Mouse (Mus musculus): ENCODE measurements around the gene Zfp217.

Gene Zfp217

DNA sequence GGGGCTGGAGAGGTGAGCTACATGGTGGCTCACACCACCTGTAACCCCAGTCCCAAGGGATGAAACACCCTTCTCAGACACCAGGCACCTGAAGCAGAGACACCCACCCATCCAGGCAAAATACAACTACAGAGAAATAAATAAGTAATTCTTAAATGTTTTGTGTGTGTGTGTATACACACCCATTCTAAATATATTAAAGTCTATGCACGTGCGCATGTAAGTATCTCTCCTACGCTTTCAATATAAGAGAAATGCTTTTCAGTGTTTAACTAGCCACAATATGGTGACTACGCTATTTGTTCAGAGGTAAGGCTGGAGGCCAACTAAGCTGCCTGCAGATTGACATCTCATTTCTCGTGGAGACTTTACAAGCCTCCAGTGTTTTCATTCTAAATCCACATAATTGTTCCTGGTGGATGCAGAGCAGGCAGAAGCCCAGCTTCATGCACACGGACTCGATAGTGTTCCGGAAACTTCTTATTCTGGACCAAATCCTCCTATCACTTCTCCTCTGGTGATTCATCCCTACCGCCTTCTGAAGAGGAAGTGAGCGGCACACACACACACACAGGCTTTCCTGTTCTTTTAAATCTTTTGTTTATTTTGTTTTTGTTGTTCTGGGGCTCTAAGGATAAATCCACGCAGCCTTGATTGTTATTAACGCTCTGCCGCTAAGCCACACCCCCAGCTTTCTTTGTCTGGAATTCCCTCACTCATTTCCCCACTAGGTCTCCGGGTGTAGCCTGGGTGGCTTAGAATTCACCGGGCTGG is 12.1 kb upstream of the Zfp217 start:
- no peak for DNase-seq (ENCODE audit: extremely low spot score, low spot score)

DNA sequence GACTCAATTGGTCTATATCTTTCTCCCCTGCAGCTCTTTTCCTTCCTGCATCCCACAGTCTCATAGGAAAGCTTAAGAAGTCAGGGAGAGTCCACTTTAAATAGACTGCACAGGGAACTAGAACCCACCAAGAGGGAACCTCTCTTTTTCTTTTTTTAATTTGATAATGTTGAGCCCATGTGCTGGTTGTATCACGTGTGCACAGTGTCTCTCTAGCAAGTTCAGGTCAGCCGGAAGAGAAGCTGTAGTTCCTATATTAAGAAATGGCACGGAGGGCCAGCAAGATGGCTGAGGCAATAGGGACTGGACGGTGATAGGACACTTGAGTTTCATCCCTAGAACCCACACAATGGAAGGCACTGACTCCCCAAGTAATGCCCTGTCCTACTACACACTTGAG is 11.1 kb upstream of the Zfp217 start:
- no peak for DNase-seq (ENCODE audit: extremely low spot score, low spot score)

DNA sequence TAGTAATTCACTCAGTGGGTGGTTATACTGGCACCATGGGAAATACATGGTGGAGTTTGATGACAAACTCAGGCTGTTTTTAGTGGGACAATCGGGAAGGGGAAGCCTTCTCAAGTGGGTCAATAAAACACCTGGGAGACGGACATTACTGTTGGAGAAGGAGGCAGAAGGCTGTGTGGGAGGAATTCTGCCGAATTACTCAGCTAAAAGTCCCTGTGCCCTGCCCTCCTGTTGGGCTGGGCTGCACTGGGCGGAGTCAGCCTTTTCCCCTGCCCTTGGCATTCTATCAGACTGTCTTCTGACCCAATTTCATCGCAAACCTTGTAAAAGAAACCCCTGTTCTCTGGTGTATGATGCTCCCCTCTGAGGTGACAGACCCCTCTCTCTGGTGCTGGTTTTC is 10.3 kb upstream of the Zfp217 start:
- no peak for DNase-seq (ENCODE audit: extremely low spot score, low spot score)

DNA sequence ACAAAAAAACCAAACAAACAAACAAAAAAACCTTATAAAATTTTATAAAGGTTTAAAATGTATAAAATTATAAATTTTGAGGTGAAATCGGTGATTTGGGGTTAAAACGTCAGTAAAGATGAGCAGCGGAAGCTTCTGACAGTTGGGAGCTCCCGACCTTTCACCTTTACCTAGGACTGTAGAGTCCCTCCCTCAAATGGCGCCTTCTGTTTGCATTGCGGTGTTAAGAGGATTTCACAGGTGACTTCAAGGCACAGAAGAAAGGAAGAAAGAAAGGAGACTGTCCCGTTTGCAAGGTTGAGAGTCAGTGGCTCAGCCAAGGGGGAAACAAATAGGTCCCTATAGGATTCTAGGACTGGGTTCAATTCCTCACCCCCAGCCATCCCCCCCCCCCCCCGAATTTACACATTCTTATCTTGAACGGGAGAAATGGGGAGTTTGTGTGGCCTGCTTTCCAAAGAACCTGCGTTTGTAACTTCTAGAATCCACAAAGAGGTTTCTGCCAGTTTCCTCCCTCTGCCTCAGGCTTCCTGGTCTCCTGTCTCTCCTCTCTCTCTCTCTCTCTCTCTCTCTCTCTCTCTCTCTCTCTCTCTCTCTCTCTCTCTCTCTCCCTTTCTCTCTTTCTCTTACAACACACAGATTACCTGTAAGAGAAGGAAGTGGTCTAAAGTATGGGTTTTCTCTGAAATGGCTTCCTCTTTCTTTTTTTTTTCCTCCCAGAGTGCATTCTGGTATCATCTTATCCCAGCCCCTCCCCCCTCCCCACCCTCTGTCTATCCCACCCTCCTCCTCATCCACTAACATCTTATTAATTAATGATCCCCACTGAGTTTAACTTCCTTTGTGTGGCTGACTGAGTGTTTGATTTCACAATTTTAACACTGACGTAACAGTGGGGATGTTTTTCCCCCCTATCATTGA is 9.6 kb upstream of the Zfp217 start:
- no peak for DNase-seq (ENCODE audit: extremely low spot score, low spot score)

DNA sequence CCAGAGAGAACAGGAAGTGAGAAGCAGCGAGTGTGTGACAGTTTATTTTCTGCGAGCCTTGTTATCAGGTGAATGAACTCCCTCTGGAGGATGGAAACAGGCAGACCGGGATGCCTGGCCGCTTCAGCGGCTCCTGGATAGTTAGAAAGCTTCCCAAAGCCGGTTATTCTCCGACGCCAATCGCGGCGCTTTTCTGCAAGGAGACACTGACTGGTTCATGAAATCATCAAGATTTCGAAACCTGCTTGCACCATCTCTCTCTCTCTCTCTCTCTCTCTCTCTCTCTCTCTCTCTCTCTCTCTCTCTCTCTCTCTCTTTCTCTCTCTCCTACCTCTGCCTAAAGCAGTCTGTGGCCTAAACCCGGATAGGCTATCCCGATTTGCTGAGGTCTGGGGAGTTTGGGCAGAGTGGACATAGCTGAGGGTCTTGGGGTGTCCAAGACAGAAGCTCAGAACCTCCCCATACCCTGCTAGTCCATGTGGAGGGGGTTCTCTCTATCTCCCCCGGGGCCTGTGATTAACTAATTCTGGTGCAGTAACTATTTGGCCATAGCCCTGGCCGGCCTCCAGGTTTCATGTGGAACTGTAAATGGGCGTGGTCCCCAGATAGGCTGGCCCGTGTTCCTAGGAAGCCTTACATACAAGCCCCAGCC is 7.3 kb upstream of the Zfp217 start:
- DNase-seq (ENCODE audit: extremely low spot score, low spot score): peak; percentile 60

DNA sequence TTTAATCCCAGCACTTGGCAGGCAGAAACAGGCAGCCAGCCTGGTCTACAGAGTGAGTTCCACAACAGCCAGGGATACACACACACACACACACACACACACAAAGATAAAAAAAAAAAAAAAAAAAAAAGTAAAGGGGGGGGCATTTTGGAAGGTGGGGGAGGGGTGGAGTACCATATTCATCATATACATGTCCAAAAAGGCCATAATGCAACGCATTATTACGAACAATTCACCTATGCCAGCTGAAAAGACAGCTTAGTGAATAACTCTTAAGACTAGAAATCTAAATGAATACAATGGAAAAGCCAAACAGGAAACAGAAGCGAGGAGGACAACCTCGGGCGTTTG is 6.8 kb upstream of the Zfp217 start:
- DNase-seq (ENCODE audit: extremely low spot score, low spot score): no peak

DNA sequence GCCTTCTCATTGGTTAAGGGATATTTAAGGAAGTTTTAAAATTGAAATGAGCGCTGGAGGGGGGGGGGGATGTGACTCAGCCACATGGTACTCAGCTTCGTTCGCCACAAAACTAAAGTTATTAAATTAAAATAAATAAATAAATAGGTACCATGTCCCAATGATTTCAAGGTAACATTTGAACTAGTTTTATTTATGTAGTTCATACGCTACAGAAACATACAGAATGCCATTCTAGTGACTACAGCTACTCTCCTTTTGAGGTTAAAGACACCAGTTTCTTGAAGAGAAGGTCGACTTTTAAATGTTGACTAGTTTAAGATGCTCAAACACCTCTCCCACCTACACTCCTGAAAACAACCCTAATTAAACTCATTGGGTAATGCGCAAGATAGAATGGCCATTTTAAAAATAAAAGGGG is 6.4 kb upstream of the Zfp217 start:
- no peak for DNase-seq (ENCODE audit: extremely low spot score, low spot score)

DNA sequence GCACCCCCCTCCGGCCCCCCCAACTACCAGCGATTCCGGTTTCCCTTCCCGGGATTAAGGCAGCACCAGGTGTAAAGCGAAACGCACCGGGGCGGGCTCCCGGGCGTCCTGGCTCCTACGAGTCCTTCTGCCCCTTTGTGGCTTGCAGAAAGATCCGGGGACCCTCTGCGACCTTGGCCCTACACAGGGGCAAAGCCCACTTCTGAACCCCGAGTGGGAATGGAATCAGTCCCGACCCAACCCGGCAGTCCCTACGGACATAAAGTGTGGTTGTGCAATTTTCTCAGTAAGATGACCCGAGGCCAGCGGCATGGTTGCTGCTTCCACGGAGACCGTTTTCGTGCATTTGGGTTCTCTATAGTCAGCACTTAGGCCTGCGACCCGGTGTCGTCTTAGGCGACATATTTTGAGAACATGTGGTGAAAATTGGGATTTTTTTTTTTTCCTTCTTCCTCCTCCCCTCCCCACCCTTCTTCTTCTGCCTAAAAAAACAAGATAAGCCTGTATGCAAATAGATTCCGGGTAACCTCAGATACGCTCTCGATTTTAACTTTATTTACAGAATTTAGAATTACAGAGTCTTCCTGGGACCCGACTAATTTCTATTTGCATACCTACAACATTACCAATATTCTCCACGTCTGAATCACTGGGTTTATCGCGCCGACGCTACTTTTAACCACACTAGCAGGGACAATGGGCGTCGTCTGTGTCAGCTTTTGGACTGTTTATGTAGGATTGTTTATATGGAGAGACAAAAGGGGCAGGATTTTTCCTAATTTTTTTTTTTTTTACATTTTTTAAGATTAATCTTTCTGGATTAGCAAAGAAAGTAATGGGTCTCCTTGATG is 5.7 kb upstream of the Zfp217 start:
- DNase-seq (ENCODE audit: extremely low spot score, low spot score): peak; percentile 57

DNA sequence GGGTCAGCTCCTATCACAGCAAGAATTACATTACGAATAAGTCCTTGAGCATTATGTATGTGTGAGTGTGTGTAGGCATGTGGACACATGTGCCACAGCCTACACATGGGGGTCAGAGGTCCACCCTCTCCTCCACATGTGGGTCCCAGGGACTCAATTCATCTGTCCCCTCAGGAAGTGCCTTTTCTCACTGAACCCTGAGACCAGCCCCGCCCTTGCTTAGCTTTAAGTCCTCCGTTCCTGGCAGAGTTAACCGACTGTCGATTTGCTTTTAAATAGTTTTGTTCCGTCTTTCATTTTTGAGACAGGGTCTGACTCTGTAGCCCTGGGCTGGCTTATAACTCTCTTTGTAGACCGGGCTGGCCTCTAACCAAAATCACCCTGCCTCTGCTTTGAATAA is 5.0 kb upstream of the Zfp217 start:
- DNase-seq (ENCODE audit: extremely low spot score, low spot score): no peak

DNA sequence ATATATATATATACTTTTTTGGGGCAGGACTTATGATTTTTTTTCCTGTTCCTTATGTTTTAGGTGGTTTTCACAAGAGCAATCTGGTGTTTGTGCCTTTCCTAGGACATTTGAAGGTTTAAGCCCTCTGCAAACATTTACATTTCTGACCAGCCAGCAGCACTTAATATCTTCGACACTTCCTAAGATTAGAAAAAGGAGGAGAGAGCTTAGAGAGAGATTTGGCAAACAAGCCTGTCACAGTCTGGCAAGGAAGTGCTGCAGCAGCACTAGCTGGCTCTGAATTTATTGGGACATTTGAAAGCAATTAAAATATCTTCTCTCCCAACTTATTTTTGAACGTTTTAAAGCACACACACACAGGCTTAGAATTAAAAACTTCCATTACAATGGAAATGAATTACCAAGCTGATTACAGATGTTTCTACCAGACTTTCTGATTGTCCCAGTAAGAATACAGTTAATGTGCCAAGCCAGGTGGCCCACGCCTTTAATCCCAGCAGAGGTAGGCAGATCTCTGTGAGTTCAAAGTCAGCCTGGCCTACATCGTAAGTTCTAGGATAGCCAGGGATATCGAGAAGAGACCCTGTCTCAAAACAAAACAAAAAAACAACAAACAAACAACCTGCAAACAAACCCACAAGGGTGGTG is 4.3 kb upstream of the Zfp217 start:
- no peak for DNase-seq (ENCODE audit: extremely low spot score, low spot score)

DNA sequence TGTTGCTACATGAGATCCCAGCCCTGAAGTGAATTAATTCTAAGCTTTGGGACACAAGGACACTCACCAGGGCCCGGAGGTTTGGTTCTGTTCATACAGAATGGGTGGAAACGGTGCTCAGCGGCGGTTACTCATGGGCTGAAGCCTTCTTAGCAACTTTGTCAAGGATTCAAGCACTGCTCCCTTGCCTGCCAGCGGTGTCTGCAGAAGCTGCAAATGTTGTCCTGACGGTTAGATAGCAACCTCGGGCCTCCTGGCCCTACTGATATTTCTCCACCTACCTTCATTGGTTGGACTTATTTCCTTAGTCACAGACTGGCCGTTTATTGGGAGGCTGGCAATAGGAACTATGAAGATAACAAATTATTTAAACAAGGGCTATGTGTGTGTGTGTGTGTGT is 3.6 kb upstream of the Zfp217 start:
- no peak for DNase-seq (ENCODE audit: extremely low spot score, low spot score)

DNA sequence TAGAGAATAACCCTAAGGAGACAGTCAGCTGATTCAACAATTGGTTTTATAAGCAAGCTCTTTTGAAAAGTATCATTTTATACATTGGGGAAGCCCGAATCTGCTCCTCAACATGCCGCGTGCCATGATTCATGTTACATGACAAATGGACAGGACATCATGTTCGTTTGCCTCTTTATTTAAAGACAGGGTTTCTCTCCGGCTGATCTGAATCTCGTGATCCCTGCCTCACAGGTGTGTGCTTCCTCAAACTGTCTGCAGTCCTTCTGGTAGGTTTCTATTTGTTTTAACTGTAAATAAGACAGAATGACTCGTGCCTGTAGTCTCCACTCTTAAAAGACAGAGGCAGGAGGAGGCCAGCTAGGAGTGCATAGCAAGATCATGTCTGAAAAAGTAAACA is 925 bp upstream of the Zfp217 start:
- DNase-seq (ENCODE audit: extremely low spot score, low spot score): no peak

DNA sequence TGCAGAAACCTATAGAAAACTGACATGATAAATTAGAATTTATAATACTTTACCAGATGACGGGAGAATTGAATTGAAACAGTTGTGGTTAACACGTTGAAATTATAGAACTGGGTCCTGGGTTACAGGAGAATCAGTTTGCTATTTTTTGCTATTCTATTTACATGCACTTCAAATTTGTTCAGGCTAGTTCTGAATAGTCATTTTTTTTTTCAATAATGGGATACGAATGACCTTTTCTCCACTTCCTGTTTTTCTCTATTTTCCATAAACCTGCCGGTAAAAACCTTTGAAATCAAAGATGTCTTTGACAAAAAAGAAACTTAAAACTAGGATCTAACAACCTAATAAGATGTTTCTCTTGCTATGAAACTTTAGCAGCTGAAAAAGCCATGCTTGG is 733 bp downstream of the Zfp217 start:
- DNase-seq (ENCODE audit: extremely low spot score, low spot score): no peak

DNA sequence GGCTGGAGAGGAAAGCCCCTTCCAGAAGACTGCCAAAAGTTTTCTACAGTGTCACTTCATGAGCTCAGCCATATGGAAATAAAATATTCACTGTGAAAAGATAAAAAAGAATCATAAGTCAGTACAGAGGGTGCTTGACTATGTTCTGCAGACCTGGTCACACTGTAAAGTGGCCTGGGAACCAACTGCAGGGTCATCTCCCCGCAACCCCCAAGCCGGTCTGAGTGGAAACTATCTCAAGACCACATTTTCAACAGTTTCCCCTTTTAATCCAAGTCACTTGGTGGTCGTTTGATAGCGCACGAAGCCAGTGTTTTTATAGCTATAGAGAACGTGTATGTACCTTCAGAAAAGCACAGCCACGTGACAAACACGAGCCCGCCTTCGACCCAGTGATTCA is 3.6 kb downstream of the Zfp217 start:
- DNase-seq (ENCODE audit: extremely low spot score, low spot score): no peak

DNA sequence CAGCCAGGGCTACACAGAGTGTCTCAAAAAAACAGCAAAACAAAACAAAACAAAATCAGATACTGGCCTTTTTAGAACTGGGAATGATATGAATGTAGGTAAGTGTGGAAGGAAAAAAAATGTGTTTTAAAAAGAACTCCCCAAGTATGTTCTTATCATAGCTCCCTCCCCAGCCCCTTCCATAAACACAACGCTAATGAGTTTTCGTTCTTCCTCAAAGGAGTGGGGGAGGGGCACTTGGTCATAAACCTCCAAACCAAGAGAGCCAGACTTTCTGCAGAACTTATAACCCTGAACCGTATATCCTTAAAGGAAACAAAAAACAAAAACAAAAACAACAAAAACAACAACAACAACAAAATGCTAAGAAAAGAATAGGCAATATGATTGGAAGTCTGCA is 4.0 kb downstream of the Zfp217 start:
- no peak for DNase-seq (ENCODE audit: extremely low spot score, low spot score)

DNA sequence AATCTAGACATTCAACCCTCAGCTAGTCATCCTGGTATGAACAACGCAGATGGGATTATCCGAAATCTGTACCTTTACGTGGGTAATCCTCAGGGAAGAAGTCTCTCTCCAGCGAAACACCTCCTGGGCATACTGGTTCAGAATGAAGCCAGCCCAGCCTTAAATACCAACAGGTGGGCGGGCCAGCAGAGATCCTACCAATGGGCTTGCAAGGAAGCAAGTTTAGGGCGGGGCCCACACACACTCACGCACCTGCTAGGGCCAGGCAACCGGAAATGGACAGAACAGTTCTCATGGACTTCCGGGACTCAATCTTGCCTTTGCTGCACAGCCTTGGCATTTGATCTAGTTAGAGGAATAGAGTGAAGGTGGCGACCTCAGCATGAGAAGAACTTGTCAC is 5.4 kb downstream of the Zfp217 start:
- no peak for DNase-seq (ENCODE audit: extremely low spot score, low spot score)

DNA sequence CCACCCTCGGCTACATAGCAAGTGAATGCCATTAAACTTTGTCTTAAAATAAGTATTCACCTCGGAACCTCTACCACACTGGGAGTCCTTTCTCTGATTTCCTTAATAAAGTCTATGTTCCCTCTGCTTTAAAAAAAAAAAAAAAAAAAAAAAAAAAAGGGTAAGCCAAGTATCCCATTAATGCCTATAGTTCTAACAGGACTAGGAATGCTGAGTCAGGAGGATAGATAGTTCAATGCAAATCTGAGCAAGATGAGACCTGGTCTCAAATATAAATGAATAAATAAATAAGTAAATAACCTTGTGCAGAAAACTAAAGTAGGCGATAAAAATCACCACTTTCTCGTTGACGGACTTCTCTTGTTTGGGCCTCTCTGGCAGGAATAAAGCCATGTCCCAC is 6.4 kb downstream of the Zfp217 start:
- DNase-seq (ENCODE audit: extremely low spot score, low spot score): no peak

DNA sequence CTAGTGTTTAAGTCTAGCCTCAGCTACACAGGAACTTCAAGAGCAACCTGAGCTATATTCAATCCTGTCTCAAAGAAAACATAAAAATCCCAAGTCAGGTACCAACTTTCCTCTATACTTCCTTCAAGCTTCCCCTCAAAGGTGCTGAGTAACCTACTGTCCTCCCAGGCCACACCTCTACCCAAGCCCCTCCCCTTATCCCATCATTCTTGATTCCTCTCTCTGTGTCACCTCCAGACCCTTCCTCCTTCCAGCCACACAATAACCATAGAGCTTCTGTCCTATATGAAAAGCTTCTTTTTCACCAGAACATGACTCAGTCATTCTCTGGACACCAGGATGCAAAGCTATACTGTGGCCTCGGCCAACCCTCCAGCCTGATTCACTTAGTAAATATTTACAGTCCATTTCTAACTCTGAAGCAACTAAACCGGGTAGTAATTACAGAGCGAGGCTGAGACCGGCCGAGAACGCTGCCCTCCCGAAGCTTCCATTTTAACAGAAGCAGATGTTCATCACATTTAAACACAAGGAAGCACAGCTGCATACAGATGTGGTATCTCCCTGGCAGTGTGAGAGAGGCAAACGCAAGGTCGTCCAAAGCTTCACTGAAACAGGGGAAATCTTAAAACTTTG is 8.4 kb downstream of the Zfp217 start:
- no peak for DNase-seq (ENCODE audit: extremely low spot score, low spot score)

DNA sequence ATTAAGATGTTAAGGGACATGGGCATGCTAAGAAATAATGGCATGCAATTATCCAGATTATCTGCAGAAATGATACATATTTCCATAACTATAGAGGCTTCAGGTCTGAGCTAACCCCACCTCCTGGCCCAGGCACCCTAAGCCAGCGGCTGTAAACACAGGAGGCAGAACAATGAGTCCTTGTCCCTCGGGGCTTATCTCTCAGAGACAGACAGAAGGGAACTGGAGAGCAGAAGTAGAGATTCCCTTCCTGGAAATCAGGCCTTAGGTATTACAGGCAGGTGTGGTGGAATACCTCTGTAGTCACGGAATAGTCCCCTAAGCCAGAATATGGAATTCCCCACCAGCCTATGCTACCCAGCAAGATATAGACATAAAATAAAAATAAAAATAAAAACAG is 11.0 kb downstream of the Zfp217 start:
- DNase-seq (ENCODE audit: extremely low spot score, low spot score): no peak

DNA sequence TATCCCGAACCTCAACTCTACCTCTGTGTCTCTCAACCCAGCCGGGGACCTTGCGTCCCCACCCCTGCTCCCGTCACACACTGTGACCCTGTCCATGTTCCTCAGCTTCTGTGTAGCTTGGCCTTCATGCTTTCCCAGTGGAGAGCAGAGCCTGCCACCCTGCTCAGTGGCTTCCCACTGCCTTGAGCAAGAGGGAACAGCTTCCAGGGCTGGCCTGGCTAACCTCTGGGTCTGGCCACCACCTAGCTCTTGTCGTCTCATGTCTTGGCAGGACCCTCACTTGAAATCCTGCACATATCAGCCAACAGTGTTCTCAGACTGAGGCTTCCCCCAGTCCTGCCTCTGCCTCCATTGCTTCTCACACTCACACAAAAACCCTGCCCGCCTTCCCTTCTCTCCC is 12.1 kb downstream of the Zfp217 start:
- DNase-seq (ENCODE audit: extremely low spot score, low spot score): no peak

All from neural tube, embryonic 10.5 days (tissue).